Mouse (Mus musculus) monocyte, adult 59 days (primary cell): Measurements from ENCODE around the gene Il25. TPM values are rescaled to one million over a fixed set of nuclear protein-coding genes. Genes with fewer than 3 reads are reported as not detected.

Source experiments
- total RNA-seq, 2 experiments: library from RNA; stranded (reverse); gene quantifications; one replicate each; pipeline ENCODE4 v1.2.4; 2023

Il25 gene
- not detected for total RNA-seq

DNA sequence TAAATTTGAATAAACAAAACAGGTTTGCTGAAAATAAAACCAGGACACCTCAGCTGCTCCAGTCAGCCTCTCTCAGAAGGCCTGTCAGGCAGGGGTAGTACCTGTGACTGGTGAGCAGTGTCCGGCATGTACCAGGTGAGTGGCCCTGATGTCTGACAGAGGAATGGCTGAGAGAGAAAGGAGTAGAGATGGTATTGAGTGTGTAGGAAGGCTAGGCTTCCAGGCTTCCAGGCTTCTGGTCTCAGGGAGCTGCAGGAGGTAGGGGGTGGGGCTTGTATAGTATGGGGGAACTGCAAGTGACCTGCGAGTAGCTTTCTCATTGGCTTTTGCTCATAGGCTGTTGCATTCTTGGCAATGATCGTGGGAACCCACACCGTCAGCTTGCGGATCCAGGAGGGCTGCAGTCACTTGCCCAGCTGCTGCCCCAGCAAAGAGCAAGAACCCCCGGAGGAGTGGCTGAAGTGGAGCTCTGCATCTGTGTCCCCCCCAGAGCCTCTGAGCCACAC lies at the start of gene Il25:
Gene Il25, plus strand, starts transcription at position 51 of the 506 bp plus-strand sequence.

DNA sequence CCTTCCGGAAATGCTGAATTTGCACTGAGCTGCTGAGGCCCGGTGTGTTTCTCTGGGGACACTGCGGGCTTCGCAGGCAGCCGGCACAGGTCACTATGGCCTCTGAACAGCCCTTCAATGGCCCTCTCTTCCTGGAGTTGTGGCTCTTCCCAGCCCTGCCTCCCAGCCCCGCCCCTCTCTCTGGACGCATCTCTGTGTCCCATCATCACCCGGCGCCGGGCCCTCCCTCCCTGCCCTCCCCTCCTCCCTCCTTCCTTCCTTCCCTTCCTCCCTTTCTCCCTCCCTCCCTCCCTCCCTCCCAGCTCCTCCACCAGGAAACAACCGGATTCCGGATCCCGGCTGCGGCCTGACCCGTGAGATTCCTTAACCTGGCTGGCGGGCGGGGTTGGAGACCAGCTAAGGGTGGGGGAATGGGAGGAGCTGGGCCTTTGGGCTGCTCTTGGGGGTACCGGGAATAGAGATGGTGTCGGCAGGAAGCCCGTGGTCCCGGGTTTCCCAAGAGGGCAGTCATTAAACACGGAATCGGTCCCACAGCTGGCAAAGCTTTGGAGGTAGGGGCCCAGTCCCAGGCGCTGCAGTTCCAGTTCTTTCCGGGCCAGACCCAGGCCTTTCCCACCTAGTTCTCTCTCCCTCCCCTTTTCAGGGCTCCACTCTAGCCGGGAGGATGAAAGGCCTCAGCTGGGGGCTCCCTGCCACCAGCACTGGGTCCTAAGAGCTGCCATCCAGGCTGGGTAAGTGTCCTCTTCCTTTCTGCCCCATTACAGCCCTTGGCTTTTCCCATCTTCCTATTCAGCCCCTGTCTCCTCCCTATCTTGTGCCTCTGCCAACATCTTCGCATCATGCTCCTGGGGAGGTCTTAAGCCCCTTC lies 49.1 kb upstream of the Il25 start, which contains the start of the genes Bcl2l2 and Gm20521:
Gene Bcl2l2, plus strand, starts transcription at position 224 of the 868 bp plus-strand sequence.
Gene Gm20521, plus strand, starts transcription at position 288 of the 868 bp plus-strand sequence.

GRCm38 (mm10) chr14:54892200-54892599 lies 40.3 kb upstream of the Il25 start, which contains the start of gene Pabpn1:
Gene Pabpn1 (plus strand): TSS chr14:54892500.

GRCm38 (mm10) chr14:54912886-54913285 lies 19.6 kb upstream of the Il25 start, which contains the start of gene Slc22a17:
Gene Slc22a17 (minus strand): TSS chr14:54913132.

GRCm38 (mm10) chr14:54925349-54926342 lies 6.8 kb upstream of the Il25 start, which contains the start of gene Efs:
Gene Efs (minus strand): TSS chr14:54926126.

DNA sequence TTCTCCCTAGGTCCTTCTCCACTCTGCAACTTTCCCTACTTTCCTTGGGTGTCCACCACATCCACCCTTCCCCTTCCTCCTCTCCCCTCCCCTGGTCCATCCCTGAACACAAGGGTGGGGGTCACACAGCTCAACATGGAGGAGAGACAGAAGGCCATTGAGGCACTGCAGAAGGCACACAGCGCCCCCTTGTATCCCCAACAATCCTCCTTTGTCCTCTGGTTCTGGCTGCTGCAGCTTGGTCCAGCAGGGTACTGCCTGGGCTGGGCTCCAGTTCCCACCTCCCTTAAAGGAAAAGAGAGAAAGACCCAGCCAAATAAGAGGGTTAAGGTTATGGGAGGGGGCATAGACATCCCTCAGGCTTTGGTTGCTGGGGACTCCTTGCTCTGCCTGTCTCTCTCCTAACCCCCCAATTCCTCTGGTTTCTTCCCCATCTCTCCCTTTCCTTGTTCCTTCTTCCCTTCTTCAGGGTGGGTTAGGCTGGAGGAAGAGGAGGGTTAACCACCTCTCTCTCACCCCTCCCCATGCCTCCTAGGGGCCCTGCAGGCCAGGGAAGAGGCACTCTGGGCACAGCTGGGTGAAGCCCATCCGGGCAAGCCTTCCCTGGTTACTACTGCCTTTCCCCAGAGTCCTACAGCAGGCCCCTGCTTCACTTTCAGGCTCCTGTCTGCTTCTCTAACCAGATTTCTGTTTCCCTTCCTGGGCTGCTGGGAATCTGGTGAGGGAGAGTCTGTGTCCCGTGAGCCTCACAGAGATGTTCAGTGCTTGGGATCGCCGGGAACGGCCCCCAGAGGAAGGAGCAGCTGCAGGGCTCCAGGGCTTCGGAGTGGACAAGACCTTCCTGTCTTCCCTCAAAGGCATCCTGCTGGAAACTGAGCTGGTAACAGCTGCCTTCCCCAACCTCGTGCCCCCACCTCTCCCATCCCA lies 3.7 kb downstream of the Il25 start, which contains the start of gene Cmtm5:
Gene Cmtm5, plus strand, starts transcription at position 358 of the 927 bp plus-strand sequence.

GRCm38 (mm10) chr14:54966320-54966977 lies 34.0 kb downstream of the Il25 start, which contains the start of gene Myh6:
Gene Myh6 (minus strand): TSS chr14:54966927.

GRCm38 (mm10) chr14:54976633-54977032 lies 44.1 kb downstream of the Il25 start, which contains the start of gene Gm17428:
Gene Gm17428 (plus strand): TSS chr14:54976933.

Other genes with a start within 250 kb of the Il25 start
- 10 to 100 TPM; 22.4 to 23.1 TPM for gene 1700123O20Rik, start 246.5 kb upstream of the Il25 start, total RNA-seq
- 100 to 1,000 TPM; 302 to 334 TPM for gene Acin1, start 245.8 kb upstream of the Il25 start, total RNA-seq
- not detected for gene Gm29776, start 233.9 kb upstream of the Il25 start, total RNA-seq
- 1 to 10 TPM; 1.4 to 2.4 TPM for gene Cebpe, start 220.5 kb upstream of the Il25 start, total RNA-seq
- 10 to 100 TPM; 33.9 to 35.1 TPM for gene Slc7a8, start 150.7 kb upstream of the Il25 start, total RNA-seq
- not detected for gene Rnf212b, start 118.6 kb upstream of the Il25 start, total RNA-seq
- gene Homez, start 61.7 kb upstream of the Il25 start, total RNA-seq = 10 to 100 TPM in 1 of 2 experiments, 1 to 10 TPM in 1; 8.8 to 10.4 TPM
- gene Ppp1r3e, start 55.1 kb upstream of the Il25 start, total RNA-seq = 1 to 10 TPM; 4.9 to 7.5 TPM
- gene Bcl2l2, start 49.3 kb upstream of the Il25 start, total RNA-seq = 10 to 100 TPM; 10.5 to 18.6 TPM
- gene Gm20521, start 49.3 kb upstream of the Il25 start, total RNA-seq = 1 to 10 TPM; 1.5 to 2.0 TPM
- 100 to 1,000 TPM; 173 to 176 TPM for gene Pabpn1, start 40.2 kb upstream of the Il25 start, total RNA-seq
- gene Slc22a17, start 19.6 kb upstream of the Il25 start, total RNA-seq = 1 to 10 TPM; 5.2 to 7.3 TPM
- gene Efs, start 6.6 kb upstream of the Il25 start, total RNA-seq = not detected
- not detected for gene Cmtm5, start 3.6 kb downstream of the Il25 start, total RNA-seq
- gene Myh6, start 34.2 kb downstream of the Il25 start, total RNA-seq = not detected
- gene Gm17428, start 44.2 kb downstream of the Il25 start, total RNA-seq = not detected
- gene Myh7, start 61.9 kb downstream of the Il25 start, total RNA-seq = not detected
- gene Ngdn, start 82.8 kb downstream of the Il25 start, total RNA-seq = 10 to 100 TPM; 48.0 to 59.7 TPM
- 1 to 10 TPM; 6.7 to 8.1 TPM for gene Zfhx2, start 159.6 kb downstream of the Il25 start, total RNA-seq
- 1 to 10 TPM; 5.2 to 5.7 TPM for gene Thtpa, start 162.1 kb downstream of the Il25 start, total RNA-seq
- 10 to 100 TPM; 72.9 to 79.5 TPM for gene Ap1g2, start 173.9 kb downstream of the Il25 start, total RNA-seq
- not detected for gene Jph4, start 184.2 kb downstream of the Il25 start, total RNA-seq